Mouse (Mus musculus): ENCODE data around the gene Trim25. TPM values are rescaled to one million over a fixed set of nuclear protein-coding genes. Genes with fewer than 3 reads are reported as not detected.

The Trim25 gene
- 1 to 10 TPM; 5.9 to 9.0 TPM for total RNA-seq (2021)
- long read RNA-seq, experiment 1, partial matches to known transcripts, result 0 of 1 reads
- long read RNA-seq, experiment 1, other reads (novel, unspliced or antisense), result 1 of 1 reads
- long read RNA-seq, experiment 2, result 0 reads

DNA sequence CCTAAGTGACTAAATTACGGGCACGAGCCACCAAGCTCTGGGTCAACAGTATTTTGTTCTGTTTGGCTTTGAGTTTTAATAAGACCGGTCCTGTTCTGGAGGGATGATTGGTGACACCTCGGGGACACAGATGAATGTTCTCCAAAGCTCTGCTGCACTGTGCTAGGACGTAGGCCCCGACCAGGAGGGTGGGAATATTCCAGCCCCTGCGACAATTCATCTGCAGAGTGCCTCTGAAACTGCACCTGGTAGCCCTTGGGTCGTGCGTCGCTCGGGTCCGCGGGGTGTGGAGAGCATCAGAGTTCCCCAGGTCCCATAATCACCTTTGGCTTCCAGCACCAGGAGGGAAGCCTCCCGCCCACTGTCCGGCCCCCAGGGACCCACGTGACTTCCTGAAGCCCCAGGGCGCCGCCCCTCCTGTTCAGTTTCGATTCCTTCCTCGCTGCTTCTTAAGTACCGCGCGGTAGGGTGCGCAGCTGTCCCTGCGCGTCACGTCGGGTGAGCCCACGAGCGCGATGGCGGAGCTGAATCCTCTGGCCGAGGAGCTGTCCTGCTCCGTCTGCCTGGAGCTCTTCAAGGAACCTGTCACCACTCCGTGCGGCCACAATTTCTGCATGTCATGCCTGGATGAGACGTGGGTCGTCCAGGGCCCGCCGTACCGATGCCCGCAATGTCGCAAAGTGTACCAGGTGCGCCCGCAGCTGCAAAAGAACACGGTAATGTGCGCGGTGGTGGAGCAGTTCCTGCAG is at the start of gene Trim25:
Trim25 (plus strand) TSS at position 403 of the 749 bp plus-strand sequence.
- intact Hi-C loops (cut with DNase I), result no loop called here
- Histone ChIP-seq H3K27ac (peak within 1 kb of the TSS; percentile 88), H3K4me3 (peak within 1 kb of the TSS; percentile 73)
- peak; percentile 95 for DNase-seq
- no peak for TF ChIP-seq CTCF (IDR thresholded peaks at IDR 0.05)

DNA sequence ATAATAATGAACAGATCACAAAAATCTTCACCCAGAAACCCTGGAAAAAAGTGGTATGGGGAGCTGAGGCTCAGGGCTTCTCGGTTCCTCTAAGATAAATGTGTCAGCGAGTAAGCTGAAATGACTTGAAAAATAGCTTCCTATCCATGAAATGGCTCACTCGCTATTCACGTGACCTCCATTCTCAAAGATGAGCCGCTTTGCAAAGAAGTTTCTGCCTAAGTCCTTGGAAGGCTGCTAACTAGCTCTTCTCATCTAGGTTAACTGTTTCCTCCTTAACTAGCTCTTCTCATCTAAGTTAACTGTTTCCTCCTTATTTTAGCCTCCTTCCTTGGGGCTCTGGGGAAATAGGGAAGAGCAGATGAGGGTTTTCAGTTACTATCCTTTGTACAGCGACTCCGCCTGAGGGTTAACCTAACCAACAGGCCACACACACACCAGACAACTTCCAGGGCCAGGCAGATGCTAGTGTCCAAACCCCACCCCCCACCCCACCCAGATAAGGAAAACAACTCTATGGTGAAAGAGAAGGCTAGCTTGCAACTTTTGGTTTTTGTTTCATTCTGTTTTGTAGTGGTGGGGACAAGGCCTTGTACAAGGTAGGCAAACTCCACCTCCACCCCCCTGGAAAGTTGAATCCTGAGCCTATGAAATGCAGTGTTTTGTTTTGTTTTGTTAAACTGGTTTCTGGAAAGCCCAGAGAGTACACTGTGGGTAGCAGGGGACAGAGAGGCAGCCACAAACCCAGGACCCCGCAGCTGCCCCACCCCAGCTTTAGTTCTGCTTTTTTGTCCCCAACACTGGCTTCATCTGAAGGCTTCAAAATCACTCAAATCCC is 49.2 kb upstream of the Trim25 start:
- intact Hi-C loops (cut with DNase I), result no loop called here
- no peak for TF ChIP-seq CTCF (IDR thresholded peaks at IDR 0.05)
- DNase-seq, result no peak
- Histone ChIP-seq H3K27ac (peak overlapping the region; percentile 20), H3K4me3 (0 out of 2 replicates have a peak overlapping the region, but pooled peaks have one; percentile 5)

DNA sequence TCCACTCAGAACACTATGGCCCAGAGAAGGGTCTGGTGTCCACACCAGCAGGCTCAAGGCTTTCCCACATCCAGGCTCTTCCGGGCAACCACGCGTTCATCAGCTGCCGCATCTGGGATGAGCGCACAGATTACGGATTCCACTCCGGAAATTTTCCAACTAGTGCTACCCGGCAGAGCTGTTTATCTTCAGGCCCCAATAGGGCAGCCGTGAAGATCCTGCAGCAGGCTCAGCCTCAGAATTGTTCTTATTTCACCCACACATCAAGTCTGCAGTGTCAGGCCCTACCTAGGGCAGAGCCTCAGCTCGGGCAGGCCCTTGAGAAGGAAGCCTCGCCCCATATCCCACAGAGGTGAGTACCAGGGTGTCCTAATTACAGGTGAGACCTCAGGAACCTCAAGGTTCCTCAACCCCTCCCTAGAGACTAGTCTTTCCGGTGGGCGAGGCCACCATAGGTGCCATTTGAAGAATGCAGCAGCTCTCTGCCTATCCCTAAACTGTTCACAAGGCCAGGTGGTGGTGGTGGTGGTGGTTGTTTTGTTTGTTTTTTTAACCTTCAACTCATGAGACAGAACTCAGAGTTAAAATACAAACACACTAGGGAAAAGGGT is 48.4 kb upstream of the Trim25 start:
- intact Hi-C loops (cut with DNase I), result no loop called here
- 0 out of 2 replicates have a peak overlapping the region, but pooled peaks have one; percentile 5 for H3K4me3 ChIP-seq
- no peak for DNase-seq
- H3K27ac ChIP-seq, result peak overlapping the region; percentile 20
- no peak for TF ChIP-seq CTCF (IDR thresholded peaks at IDR 0.05)

DNA sequence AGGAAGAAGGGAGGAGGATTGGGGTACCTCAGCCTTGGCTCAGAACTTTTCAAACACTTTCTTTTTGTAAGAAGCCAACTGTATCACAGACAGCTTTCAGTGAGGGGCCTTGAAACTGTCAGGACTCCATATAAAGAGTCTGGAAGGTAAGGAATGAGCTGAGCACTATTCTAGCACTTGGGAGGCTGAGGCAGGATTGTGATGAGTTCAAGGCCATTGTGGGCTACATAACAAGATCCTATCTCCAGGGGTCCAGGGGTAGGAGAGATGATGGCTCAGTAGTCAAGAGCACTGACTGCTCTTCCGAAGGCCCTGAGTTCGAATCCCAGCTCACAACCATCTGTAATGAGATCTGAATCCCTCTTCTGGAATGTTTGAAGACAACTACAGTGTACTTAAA is 47.6 kb upstream of the Trim25 start:
- H3K27ac ChIP-seq, result no peak overlapping the region
- intact Hi-C loops (cut with DNase I), result no loop called here
- DNase-seq, result no peak
- H3K4me3 ChIP-seq, result no peak overlapping the region
- TF ChIP-seq CTCF (IDR thresholded peaks at IDR 0.05), result no peak

DNA sequence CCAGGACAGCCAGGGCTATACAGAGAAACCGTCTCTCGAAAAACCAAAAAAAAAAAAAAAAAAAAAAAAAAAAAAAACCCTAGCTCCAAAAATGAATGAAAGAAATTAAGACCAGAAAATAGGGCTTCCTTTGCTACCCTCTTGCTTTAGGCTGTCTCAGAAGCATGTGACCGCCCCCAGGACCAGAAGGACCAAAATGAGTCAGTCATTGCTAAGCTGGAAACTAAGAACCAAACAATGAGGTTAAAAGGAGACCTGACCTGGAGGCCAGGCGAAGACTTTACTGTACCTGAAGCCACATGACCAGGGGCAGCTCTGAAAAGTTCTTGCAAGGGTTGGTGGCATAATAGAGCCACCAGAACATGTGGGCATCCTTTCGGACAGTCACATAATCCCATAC is 47.1 kb upstream of the Trim25 start:
- no peak for DNase-seq
- TF ChIP-seq CTCF (IDR thresholded peaks at IDR 0.05), result no peak
- Histone ChIP-seq H3K27ac (no peak overlapping the region), H3K4me3 (no peak overlapping the region)
- intact Hi-C loops (cut with DNase I), result no loop called here

DNA sequence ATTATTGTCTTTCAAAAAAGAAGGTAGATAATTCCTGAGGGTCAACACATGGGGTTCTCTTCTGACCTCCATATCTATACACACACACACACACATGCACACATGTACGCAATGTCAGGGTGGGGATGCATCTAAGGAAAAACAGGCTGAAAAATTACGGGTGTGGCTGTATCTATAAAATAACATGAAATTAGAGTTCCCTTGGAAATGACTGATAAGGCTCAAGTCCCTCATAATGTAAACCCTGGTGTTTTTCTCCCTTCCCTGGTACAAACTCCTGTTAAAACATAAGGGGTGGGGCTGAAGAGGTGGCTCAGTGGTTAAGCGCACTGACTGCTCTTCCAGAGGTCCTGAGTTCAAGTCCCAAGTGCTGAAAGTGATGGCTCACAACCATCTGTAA is 45.6 kb upstream of the Trim25 start:
- TF ChIP-seq CTCF (IDR thresholded peaks at IDR 0.05), result no peak
- Histone ChIP-seq H3K27ac (no peak overlapping the region), H3K4me3 (no peak overlapping the region)
- intact Hi-C loops (cut with DNase I), result no loop called here
- DNase-seq, result no peak

DNA sequence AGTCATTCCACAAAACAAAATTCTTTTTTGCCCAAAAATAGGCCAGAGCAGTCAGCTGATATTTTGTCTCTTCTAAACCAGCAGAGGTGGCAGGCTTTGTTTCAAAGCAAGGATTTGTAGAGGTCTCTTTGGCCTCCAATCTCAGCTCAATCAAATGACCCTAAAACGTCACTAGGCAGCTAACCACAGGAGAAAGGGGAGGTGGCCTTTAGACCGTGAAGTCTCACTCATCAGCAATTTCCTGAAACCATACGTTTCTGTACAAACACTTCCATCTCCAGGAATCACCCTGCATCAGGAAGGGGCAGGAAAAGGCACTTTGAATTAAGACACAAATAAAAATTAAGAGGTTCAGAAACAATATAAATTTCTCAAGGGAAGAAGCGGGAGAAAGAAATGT is 44.4 kb upstream of the Trim25 start:
- H3K4me3 ChIP-seq, result peak overlapping the region; percentile 78
- H3K27ac ChIP-seq, result peak overlapping the region; percentile 84
- no peak for DNase-seq
- intact Hi-C loops (cut with DNase I), result loop anchor here (2.0 to 5.0 kb wide), 2 partner anchors 52 to 108 kb away; no protein-coding TSS in a partner anchor
- TF ChIP-seq CTCF (IDR thresholded peaks at IDR 0.05), result no peak

DNA sequence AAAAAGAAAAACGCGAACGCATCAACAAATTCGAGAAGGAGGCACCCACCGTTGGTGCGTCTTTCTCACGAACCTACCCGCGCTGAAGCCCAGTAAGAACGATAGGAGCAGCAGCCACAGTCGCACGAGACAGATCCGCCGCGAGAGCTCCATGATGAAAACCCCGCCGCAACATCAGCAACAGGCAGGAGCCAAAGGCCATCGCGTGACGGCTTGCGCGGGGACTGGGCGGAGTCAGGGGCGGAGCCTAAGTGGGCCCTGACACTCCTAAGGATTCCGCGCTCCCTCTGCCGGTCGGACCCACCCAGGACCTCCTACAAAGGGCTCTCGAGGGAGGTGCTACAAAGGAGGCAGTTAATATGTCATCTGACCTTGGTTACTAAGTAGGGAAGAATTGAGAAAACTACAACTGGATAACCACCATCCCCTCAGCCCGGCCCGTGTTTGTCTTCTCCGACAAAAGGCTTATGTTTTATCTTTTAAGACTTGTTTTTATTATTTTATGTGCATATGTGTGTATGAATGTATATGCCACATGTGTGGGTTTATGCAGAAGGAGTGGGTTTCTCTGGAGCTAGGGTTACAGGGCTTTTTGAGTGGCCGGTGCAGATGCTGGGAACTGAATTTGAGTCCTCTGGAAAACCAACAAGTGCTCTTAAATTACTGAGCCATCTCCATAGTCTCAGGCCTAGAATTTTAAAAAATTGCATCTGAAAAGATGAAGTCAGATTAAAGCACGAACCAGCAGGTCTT is 43.8 kb upstream of the Trim25 start, which contains the start of gene Scpep1:
Scpep1 (minus strand) TSS at position 249 of the 753 bp plus-strand sequence.
- Histone ChIP-seq H3K27ac (peak within 1 kb of the TSS; percentile 84), H3K4me3 (peak within 1 kb of the TSS; percentile 78)
- TF ChIP-seq CTCF (IDR thresholded peaks at IDR 0.05), result peak; percentile 90
- intact Hi-C loops (cut with DNase I), result loop anchor here (2.0 to 5.0 kb wide), 2 partner anchors 53 to 108 kb away; no protein-coding TSS in a partner anchor
- DNase-seq, result peak; percentile 98

DNA sequence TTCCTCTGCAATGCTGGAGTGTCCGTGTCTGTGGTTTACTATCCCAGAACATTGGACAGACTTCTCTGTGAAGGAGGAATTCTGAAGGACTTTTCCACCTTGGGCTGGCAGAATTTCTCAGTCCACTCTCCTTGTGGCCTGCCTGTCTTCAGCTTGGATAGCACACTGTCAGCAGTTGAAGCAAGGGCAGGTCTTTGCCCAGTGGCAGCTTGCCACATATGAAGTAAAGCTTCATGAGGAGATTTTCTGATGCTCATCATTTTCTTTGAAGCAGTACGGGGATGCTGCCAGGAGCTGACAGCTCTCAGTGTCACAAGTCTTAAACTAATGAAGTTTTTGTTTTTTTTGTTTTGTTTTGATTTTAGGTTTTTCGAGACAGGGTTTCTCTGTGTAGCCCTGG is 40.3 kb upstream of the Trim25 start:
- intact Hi-C loops (cut with DNase I), result loop anchor here (5.0 kb wide), 1 partner anchor 112 kb away; no protein-coding TSS in a partner anchor
- Histone ChIP-seq H3K27ac (no peak overlapping the region), H3K4me3 (no peak overlapping the region)
- TF ChIP-seq CTCF (IDR thresholded peaks at IDR 0.05), result no peak
- DNase-seq, result no peak

DNA sequence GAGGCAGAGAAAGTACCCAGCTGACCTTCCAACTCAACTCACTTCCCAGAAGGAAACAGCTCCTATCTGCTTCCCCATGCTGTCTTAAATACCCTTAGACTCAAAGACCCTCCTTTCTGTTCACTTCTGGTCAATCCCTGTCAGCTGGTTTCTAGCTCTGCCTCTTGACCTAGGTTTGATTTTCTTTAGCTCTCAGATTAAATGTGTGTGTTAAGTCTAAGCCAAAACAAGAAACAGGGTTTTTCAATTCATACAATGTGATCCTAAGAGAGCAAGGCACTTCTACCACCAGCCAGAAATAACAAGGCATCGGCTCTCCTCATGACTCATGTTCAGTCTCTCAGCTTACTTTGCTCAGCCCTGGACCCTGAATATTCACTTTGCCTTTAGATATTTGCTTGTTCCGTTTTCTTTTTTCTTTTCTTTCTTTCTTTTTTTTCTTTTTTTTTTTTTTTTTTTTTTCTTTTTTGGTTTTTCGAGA is 32.3 kb upstream of the Trim25 start, which contains the start of gene Elobl:
Elobl (minus strand) TSS at position 51 of the 481 bp plus-strand sequence.
- H3K4me3 ChIP-seq, result no peak within 1 kb of the TSS
- TF ChIP-seq CTCF (IDR thresholded peaks at IDR 0.05), result no peak
- no peak within 1 kb of the TSS for H3K27ac ChIP-seq
- intact Hi-C loops (cut with DNase I), result no loop called here
- DNase-seq, result no peak

DNA sequence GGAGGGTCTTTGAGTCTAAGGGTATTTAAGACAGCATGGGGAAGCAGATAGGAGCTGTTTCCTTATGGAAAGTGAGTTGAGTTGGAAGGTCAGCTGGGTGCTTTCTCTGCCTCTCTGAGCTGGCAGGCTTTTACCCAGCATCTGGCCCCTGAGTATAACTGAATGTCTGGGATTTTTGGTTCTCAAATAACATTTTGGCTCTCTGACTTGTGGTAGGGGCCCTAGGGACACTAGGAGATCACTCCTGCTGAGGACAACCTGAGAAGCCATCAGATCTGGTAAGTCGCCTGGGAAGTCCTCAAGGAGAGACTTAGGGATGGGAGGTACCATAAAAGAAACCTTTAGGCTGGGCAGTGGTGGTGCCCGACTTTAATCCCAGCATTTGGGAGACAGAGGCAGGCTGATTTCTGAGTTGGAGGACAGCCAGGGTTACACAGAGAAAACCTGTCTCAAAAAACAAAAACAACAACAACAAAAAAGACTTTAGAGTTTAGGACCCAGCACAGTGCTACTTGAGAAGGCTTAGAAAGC is 28.9 kb upstream of the Trim25 start, which contains the start of gene Coil:
Coil (plus strand) TSS at position 51 of the 531 bp plus-strand sequence.
- DNase-seq, result no peak
- H3K27ac ChIP-seq, result no peak within 1 kb of the TSS
- intact Hi-C loops (cut with DNase I), result no loop called here
- no peak within 1 kb of the TSS for H3K4me3 ChIP-seq
- TF ChIP-seq CTCF (IDR thresholded peaks at IDR 0.05), result no peak

Measured in gastrocnemius, adult 2 months (tissue).